Mouse (Mus musculus): ENCODE measurements around the gene Rps21. TPM values are rescaled to one million over a fixed set of nuclear protein-coding genes. Genes with fewer than 3 reads are reported as not detected.

The Rps21 gene
- polyA plus RNA-seq, 1 experiment from 2014 or later = 550 TPM

DNA sequence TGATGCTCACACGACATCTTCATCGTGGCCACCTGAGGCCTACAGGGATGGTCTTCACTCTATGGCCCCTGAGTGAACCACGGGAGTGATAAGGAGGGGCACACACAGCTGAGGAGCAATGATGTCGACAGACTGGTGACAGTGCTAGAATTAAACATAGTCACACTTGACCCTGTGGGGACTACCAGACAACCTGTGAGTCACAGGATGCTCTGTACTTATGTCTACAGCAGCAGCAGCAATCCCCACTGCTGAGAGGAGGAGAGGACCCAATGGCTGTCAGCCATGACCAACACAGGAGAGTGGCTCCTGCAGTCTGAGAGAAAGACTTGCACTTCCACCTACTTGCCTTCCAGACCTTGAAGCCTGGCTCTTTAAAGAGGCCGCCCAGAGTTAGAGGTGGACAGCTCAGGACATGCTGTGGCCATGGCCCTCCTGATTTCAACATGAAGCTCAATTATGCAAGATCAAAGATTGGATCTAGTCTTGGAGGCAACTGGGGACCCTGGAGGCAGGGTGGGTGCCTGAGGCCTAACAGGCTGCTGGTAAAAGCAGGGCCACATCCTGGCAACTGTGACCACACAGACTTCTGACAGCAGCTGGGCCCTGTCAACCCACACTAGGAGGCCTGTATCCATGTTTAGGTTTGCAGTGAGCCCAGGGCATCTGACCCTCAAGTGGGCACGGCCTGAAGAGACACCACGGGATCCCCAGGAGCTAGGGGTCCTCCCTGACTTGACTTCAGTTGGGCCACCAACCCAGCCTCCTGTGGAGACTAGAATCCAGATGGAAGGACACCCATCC is 23.9 kb upstream of the Rps21 start:
- H3K9me3 ChIP-seq (replicated peaks) = no peaks in the 10 kb centered on the region
- peaks cover 10% of the 10 kb centered on the region for H3K4me1 ChIP-seq
- no peaks in the 10 kb centered on the region for H3K36me3 ChIP-seq (ENCODE audit: poor library complexity, severe bottlenecking)
- no peak overlapping the region for H3K4me3 ChIP-seq
- 88% methylated on average over 7 of the region's 7 CpGs for WGBS
- no peak for ATAC-seq
- H3K27ac ChIP-seq = no peak overlapping the region
- no peaks in the 10 kb centered on the region for H3K27me3 ChIP-seq
- H3K4me2 ChIP-seq = no peak overlapping the region
- H3K9ac ChIP-seq = no peak overlapping the region

DNA sequence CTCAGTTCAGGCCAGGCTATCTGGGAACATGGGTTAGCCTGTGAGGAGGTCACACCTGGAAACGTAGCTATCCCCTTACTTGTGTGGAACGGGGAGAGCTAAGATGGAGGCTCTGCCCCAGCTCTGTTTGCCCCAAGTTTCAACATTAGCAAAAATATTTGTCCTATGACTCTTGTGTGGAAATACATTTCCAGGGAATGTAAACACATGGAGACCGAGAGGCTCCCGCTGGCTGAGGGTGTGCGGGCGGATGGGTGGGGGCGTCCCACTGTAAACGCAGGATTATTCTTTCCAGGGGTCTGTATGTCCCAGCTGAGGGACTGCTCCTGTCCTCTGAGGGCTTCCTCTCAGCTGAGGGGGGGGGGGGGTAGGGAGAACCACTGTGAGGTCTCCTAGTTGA is 22.8 kb upstream of the Rps21 start:
- Histone ChIP-seq H3K27ac (no peak overlapping the region), H3K9me3 (replicated peaks) (no peaks in the 10 kb centered on the region), H3K4me1 (peaks cover 5% of the 10 kb centered on the region), H3K9ac (no peak overlapping the region), H3K4me2 (no peak overlapping the region), H3K4me3 (no peak overlapping the region), H3K36me3 (ENCODE audit: poor library complexity, severe bottlenecking) (no peaks in the 10 kb centered on the region), H3K27me3 (no peaks in the 10 kb centered on the region)
- 93% methylated on average over 8 of the region's 8 CpGs for whole genome bisulfite sequencing
- ATAC-seq = no peak

DNA sequence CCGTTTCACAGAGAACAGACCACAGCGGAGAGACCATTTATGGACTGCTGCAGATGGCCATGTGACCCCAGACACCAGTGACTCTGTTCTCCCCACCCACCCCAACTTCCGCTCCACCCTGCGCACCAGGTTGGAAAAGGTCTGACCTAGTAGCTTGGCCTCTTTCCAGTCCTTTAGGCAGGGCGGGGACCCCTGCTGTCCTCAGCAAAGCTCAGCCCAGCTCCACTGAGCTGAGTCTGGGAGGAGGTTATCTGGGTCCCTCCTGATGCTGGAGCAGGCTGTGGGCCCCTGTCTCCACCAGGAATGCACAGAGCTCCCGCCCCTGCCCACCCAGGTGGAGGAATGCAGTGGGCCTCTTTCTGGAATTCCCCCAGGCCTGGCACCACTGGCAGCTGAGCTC is 22.2 kb upstream of the Rps21 start:
- Histone ChIP-seq H3K4me2 (no peak overlapping the region), H3K36me3 (ENCODE audit: poor library complexity, severe bottlenecking) (no peaks in the 10 kb centered on the region), H3K4me3 (no peak overlapping the region), H3K27me3 (no peaks in the 10 kb centered on the region), H3K9me3 (replicated peaks) (no peaks in the 10 kb centered on the region), H3K9ac (no peak overlapping the region), H3K27ac (no peak overlapping the region), H3K4me1 (peaks cover 5% of the 10 kb centered on the region)
- 62% methylated on average over 6 of the region's 6 CpGs for WGBS
- no peak for ATAC-seq

DNA sequence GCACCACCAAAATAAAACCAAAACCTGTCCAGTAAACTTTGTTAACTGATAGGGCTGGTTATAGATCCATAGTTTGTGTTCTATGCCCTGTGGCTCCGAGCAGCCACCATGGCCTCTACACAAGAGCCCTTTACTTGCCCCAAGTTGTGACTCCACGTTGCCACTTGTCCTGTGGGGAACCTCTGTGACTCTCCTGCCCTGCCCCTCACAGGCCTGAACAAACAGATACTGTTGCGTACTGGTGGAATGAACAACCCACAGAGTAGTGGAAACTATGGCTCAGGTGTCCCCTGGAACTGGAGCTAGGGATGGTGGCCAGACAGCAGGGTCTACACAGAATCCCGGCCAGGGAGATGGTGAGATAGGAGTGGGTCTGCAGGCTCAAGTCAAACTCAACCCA is 21.4 kb upstream of the Rps21 start:
- Histone ChIP-seq H3K9ac (no peak overlapping the region), H3K4me2 (no peak overlapping the region), H3K36me3 (ENCODE audit: poor library complexity, severe bottlenecking) (no peaks in the 10 kb centered on the region), H3K27ac (no peak overlapping the region), H3K9me3 (replicated peaks) (no peaks in the 10 kb centered on the region), H3K4me1 (peaks cover 5% of the 10 kb centered on the region), H3K27me3 (no peaks in the 10 kb centered on the region), H3K4me3 (no peak overlapping the region)
- WGBS = 92% methylated on average over 4 of the region's 4 CpGs
- no peak for ATAC-seq

DNA sequence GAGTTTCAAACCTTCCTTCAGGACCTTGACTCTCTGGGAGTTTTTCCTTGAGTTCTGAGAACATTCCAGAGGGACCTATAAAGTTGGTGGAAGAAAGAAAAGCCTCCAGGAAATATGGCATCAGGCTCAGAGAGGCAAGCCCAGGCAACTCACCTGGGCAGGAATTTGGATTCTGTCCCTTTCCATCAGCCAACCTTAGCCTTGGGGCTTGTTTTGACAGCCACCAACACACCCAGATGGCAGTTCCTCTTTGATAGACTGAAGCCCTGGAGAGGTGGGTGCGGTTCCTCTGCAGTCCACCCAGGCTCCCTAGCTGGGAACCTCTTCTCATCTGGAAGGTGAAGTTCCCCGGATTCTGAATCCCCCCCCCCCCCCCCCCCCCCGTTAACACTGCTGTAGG is 20.7 kb upstream of the Rps21 start:
- H3K9me3 ChIP-seq (replicated peaks) = no peaks in the 10 kb centered on the region
- H3K4me2 ChIP-seq = no peak overlapping the region
- no peaks in the 10 kb centered on the region for H3K27me3 ChIP-seq
- H3K27ac ChIP-seq = no peak overlapping the region; the same call in 1 of the 2 replicates
- no peak overlapping the region for H3K9ac ChIP-seq
- no peak overlapping the region for H3K4me3 ChIP-seq
- ATAC-seq = no peak
- H3K4me1 ChIP-seq = peaks cover 5% of the 10 kb centered on the region
- no peaks in the 10 kb centered on the region for H3K36me3 ChIP-seq (ENCODE audit: poor library complexity, severe bottlenecking)
- WGBS = 71% methylated on average over 3 of the region's 3 CpGs

DNA sequence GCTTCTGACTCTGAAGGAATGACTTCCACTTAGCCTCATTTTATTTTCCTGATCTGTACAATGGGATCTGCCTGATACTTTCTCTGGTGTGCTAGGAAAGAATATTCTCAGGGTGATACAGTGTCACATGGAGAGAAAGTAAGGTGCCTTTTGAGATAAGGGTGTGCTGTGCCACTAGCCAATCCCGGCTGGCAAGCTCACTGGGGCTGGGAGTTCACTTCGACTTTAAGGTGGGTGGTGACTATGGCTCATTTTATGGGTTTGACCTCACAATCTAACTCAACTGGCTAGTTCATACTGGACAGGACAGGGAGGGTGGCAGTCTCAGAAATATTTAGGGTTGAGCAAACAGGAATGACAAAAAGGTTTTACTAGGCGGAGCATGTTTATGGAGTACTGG is 20.2 kb upstream of the Rps21 start:
- 88% methylated on average over 3 of the region's 3 CpGs for WGBS
- Histone ChIP-seq H3K4me1 (peaks cover 5% of the 10 kb centered on the region), H3K4me3 (no peak overlapping the region)

DNA sequence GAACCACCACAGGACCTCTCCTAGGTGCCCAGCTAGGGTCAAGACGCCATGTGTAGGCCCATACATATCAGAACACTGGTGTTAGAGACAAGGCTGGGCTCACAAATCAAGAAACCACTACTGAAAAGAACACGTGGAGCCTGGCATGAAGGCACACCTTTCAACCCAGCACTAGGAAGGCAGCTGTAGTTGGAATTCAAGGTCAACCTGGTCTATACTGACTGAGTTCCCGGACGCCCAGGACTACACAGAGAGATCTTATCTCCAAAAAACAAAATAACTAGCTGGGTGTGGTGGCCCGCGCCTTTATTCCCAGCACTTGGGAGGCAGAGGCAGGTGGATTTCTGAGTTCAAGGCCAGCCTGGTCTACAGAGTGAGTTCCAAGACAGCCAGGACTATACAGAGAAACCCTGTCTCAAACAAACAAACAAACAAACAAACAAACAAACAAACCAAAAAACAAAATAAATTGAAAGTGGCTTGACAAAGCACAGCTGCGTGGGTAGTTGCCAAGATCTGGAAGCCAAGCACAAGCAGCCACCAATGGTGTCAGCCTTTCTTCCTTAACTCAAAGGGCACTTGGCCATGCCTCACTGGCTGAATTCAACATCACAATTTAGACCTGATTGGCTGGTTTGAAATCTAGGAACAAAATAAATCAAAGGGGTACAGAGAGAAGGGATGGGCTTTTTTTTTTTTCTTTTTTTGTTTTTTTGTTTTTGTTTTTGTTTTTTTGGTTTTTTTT is 19.4 kb upstream of the Rps21 start:
- Histone ChIP-seq H3K4me2 (no peak overlapping the region), H3K27ac (no peak overlapping the region), H3K9me3 (replicated peaks) (no peaks in the 10 kb centered on the region), H3K36me3 (ENCODE audit: poor library complexity, severe bottlenecking) (no peaks in the 10 kb centered on the region), H3K4me1 (peaks cover 5% of the 10 kb centered on the region), H3K27me3 (no peaks in the 10 kb centered on the region), H3K9ac (no peak overlapping the region), H3K4me3 (no peak overlapping the region)
- ATAC-seq = no peak
- 89% methylated on average over 7 of the region's 7 CpGs for WGBS

More for the DNA sequence above, 20.2 kb upstream of the Rps21 start:
- no peaks in the 10 kb centered on the region for H3K36me3 ChIP-seq (ENCODE audit: poor library complexity, severe bottlenecking)
- no peaks in the 10 kb centered on the region for H3K9me3 ChIP-seq (replicated peaks)
- no peak for ATAC-seq
- no peak overlapping the region for H3K9ac ChIP-seq
- H3K27me3 ChIP-seq = no peaks in the 10 kb centered on the region
- H3K4me2 ChIP-seq = no peak overlapping the region
- H3K27ac ChIP-seq = no peak overlapping the region

DNA sequence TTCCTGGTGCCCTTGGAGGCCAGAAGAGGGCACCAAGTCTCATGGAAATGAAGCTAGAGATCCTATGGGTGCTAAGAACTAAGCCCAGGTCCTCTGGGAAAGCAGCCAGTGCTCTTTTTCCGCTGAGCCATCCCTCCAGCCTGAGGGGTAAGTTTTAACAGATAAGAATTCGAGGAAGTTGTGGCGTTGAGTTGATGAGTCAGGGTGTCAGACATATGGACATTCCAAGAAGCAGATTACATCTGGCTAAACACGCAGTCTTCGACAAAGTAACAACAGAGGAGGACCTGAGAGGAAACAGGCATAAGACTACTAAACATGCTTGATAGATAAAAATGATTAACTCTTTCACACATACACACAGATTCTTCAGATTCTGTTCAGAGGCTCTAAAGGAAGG is 18.6 kb upstream of the Rps21 start:
- H3K9ac ChIP-seq = no peak overlapping the region
- ATAC-seq = no peak
- no peak overlapping the region for H3K4me3 ChIP-seq
- H3K27me3 ChIP-seq = no peaks in the 10 kb centered on the region
- H3K4me2 ChIP-seq = no peak overlapping the region
- no peaks in the 10 kb centered on the region for H3K36me3 ChIP-seq (ENCODE audit: poor library complexity, severe bottlenecking)
- H3K4me1 ChIP-seq = peaks cover 5% of the 10 kb centered on the region
- 88% methylated on average over 5 of the region's 5 CpGs for WGBS
- H3K27ac ChIP-seq = no peak overlapping the region
- no peaks in the 10 kb centered on the region for H3K9me3 ChIP-seq (replicated peaks)

DNA sequence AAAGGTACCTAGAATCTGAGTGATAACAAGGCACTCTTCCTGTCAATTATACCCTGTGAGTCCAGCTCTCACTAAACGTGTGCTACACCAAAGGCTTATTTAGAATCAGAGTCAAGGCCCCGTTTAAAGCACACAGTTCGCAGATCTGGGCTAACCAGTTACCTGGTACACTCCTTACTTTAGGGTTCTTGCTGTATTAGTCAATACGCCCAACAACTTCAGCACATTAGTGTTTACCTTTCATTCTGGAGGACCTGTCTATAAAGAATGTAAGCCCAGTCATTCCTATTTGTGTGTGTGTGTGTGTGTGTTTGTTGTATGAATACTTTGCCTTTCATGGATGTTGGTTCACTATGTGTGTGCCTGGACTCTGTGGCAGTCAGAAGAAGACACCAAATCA is 14.1 kb upstream of the Rps21 start:
- Histone ChIP-seq H3K36me3 (ENCODE audit: poor library complexity, severe bottlenecking) (no peaks in the 10 kb centered on the region), H3K4me1 (no peaks in the 10 kb centered on the region), H3K27me3 (no peaks in the 10 kb centered on the region), H3K4me3 (no peak overlapping the region), H3K4me2 (no peak overlapping the region), H3K9ac (no peak overlapping the region), H3K27ac (no peak overlapping the region), H3K9me3 (replicated peaks) (no peaks in the 10 kb centered on the region)
- no peak for ATAC-seq
- WGBS = 87% methylated on average over 4 of the region's 4 CpGs

DNA sequence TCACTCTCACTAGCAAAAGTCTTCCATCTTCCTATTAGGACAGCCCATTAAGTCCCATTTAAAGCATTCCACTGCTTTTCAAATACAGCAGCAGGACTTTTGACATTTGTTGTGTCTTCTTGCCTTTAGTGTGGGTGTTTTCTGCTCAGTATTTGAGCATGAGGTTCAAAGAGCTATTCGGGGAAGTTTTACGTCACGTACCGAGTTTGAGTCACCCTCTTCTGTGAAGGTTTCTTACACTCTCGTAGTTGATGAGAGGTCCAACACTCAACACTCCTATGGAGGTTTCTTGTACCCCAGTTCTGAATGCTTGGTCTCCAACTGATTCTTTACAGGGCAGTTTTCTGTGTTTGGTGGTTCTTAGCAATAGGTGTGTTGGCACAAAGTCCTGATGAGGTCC is 9.3 kb upstream of the Rps21 start:
- Histone ChIP-seq H3K4me3 (no peak overlapping the region), H3K27me3 (no peaks in the 10 kb centered on the region), H3K4me1 (no peaks in the 10 kb centered on the region), H3K36me3 (ENCODE audit: poor library complexity, severe bottlenecking) (no peaks in the 10 kb centered on the region), H3K4me2 (no peak overlapping the region), H3K9me3 (replicated peaks) (no peaks in the 10 kb centered on the region), H3K27ac (no peak overlapping the region), H3K9ac (no peak overlapping the region)
- ATAC-seq = no peak
- WGBS = 91% methylated on average over 5 of the region's 5 CpGs

DNA sequence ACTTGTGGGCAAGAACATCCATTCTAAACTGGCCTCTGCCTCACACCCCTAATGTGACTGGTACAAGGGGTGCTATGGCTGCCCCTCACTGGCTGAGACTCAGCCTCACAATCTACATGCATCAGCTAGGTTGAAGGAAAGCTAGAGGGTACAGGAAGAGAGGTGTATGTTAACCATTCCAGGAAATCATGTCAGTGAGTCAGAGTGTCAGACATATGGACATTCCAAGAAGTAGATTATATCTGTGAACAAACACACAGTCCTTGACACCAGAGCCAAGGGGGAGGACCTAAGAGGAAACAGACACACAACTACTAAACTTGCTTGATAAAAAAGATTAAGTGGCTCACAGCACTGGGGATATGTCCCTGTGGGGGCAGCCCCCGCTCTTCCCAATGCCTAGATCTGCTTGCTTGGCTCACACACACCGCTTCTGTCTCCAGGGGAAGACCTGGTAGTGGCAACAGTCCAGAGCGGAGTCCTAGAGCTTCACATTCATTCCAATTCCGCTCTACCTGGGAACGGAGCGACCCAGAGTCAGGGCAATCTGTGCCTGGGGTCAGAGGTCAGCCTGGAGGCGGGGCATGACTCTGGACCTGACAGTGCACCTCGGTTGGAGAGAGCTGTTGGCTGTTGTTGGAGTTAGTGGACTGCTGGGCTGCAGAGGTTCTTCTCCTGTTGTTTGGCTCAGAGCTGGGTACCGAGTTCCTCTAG is 8.1 kb upstream of the Rps21 start:
- Histone ChIP-seq H3K9me3 (replicated peaks) (no peaks in the 10 kb centered on the region), H3K27ac (no peak overlapping the region), H3K4me3 (no peak overlapping the region), H3K4me1 (no peaks in the 10 kb centered on the region), H3K27me3 (no peaks in the 10 kb centered on the region), H3K36me3 (ENCODE audit: poor library complexity, severe bottlenecking) (no peaks in the 10 kb centered on the region), H3K9ac (no peak overlapping the region), H3K4me2 (no peak overlapping the region)
- ATAC-seq = no peak
- 61% methylated on average over 9 of the region's 9 CpGs for WGBS

DNA sequence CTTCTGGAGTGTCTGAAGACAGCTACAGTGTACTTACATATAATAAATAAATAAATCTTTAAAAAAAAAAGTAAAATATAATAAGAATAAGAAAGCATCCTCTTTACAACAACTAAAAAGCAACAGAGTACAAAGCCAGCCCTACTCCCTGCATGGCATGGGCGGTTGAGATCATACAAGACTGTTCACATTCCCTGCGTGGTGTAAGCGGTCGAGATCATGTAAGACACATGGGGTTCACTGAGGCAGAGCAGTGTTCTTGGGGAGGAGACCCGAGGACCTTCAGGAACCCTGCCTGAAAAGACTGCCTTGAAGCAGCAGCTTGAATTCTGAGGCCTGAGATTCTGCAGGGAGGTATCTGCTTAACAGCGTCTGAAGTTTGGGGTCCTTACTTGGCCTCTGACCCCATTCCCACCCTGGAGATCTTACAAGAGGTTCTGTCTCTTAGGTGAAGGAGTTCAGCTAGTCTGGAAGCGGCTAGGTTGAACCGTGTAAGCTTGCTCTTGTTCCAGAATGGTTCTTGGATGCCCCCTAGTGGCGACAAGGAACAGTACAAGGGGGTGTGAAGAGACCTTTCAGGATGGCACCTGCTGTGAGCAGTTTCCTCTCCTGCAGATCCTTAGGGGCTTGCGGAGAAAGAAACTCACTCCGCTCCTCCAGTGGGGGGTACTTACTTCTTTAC is 6.1 kb upstream of the Rps21 start:
- Histone ChIP-seq H3K9me3 (replicated peaks) (no peaks in the 10 kb centered on the region), H3K4me2 (no peak overlapping the region), H3K4me3 (no peak overlapping the region), H3K27ac (no peak overlapping the region; the same call in 1 of the 2 replicates), H3K4me1 (peaks cover 4% of the 10 kb centered on the region), H3K9ac (no peak overlapping the region), H3K36me3 (ENCODE audit: poor library complexity, severe bottlenecking) (no peaks in the 10 kb centered on the region), H3K27me3 (no peaks in the 10 kb centered on the region)
- 33% methylated on average over 11 of the region's 11 CpGs for WGBS
- peak; percentile 89 for ATAC-seq
